Mouse (Mus musculus): ENCODE data around the gene Hdac4.

DNA sequence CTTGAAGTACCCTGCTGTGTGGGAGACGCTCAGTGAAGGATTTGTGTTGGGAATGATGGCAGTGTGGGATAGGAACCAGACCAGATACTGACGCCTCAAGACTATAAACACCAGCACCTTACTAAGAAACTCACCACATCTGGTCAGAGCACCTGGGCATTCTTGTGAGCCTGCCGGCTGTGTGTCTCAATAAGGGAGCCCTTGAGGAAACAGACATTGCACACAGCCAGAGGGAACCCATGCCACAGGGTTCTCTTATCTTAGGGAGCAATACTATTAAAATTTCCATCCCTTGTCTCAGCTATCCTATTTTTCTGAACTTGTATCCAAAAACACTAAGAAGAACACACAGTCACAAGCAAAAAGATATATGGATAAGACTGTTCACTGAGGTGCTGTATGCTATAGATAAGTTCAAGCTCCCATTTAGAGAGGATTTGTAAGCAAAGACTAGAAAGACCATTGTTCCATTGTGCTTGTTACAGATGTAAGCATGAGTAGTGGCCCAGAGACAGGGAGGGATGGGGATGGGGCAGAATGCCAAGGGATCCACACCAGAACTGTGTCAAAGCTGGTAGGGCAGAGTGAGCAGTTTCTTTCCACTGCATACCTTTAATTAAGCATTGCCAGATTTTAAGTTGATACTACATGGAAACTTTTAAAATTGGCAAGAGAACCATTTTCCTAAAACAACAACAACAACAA lies 70.8 kb downstream of the Hdac4 start:
- TF ChIP-seq CTCF (IDR thresholded peaks at IDR 0.05; ENCODE audit: control insufficient read depth, insufficient read depth, low read length) (no peak), POLR2A (IDR thresholded peaks at IDR 0.05; ENCODE audit: borderline replicate concordance, control insufficient read depth, low read depth, low read length) (no peak)

Measured in bone marrow, adult 2 months (tissue).